Mouse (Mus musculus) limb, embryonic 13.5 days (tissue): Measurements from ENCODE around the gene Astl. TPM values are rescaled to one million over a fixed set of nuclear protein-coding genes. Genes with fewer than 3 reads are reported as not detected.

Source experiments
- ATAC-seq: fragments of 200-750 bp; cut with Nextera tagmentation; 2 replicates; pipeline ENCODE4 v1.8.0; 2017; ENCODE audit warnings: low read depth, moderate number of reproducible peaks, moderate TSS enrichment; ENCODE audit not compliant: low FRiP score
- H3K27ac ChIP-seq: fragments of 300-500 bp; sonication (generic); 2 replicates; pipeline ENCODE4 v1.5.1; 2015; ENCODE audit warnings: inconsistent platforms, mild to moderate bottlenecking, moderate library complexity
- H3K27me3 ChIP-seq: fragments of 300-500 bp; sonication (generic); 2 replicates; pipeline ENCODE4 v1.6.1; 2015; ENCODE audit warnings: mild to moderate bottlenecking, inconsistent platforms
- H3K36me3 ChIP-seq: fragments of 300-500 bp; sonication (generic); 2 replicates; pipeline ENCODE4 v1.6.1; 2015; ENCODE audit warnings: inconsistent platforms, mild to moderate bottlenecking, moderate library complexity
- H3K4me1 ChIP-seq: fragments of 300-500 bp; sonication (generic); 2 replicates; pipeline ENCODE4 v1.6.1; 2015; ENCODE audit warnings: inconsistent platforms
- H3K4me2 ChIP-seq: fragments of 300-500 bp; sonication (generic); replicated peaks from 2 replicates; pipeline ENCODE4 v1.6.1; 2015; ENCODE audit warnings: inconsistent platforms, mild to moderate bottlenecking, moderate library complexity
- H3K4me3 ChIP-seq: fragments of 300-500 bp; sonication (generic); 2 replicates; pipeline ENCODE4 v1.5.1; 2015; ENCODE audit warnings: moderate library complexity, mild to moderate bottlenecking, inconsistent platforms
- H3K9ac ChIP-seq: fragments of 300-500 bp; sonication (generic); 2 replicates; pipeline ENCODE4 v1.6.1; 2015; ENCODE audit warnings: mild to moderate bottlenecking, inconsistent platforms
- H3K9me3 ChIP-seq: fragments of 300-500 bp; sonication (generic); 2 replicates; pipeline ENCODE4 v1.6.1; 2016; ENCODE audit warnings: inconsistent platforms
- WGBS: fragments of 180-500 bp; shearing (Covaris S2); methylation state at CpG from one replicate; pipeline ENCODE4 v1.1.7; 2015; 5-methylcytosine and 5-hydroxymethylcytosine counted together
- polyA plus RNA-seq: library from polyadenylated mRNA; unstranded; fragments of >200 nt; fragmentation: Nextera tagmentation; extraction: Ambion mirVana; gene quantifications from 2 replicates; pipeline ENCODE4 v1.2.1, GENCODE M21; 2015

The Astl gene
- polyA plus RNA-seq, 1 experiment from 2014 or later, result 0.06 TPM

- Histone ChIP-seq H3K4me3 (no peak overlapping the region), H3K4me2 (no peak overlapping the region), H3K27ac (no peak overlapping the region), H3K9me3 (no peaks in the 10 kb centered on the region), H3K27me3 (peaks cover 18% of the 10 kb centered on the region), H3K36me3 (no peaks in the 10 kb centered on the region), H3K9ac (no peak overlapping the region), H3K4me1 (peaks cover 6% of the 10 kb centered on the region; the same call in 1 of the 2 replicates)
- no peak; the same call in 1 of the 2 replicates for ATAC-seq
- WGBS, result 14% methylated on average over 3 of the region's 3 CpGs
These were observed 2.7 kb downstream of the Astl start for GRCm38 (mm10) chr2:127341159-127341558.

- Histone ChIP-seq H3K27me3 (no peaks in the 10 kb centered on the region), H3K4me2 (no peak overlapping the region), H3K9ac (no peak overlapping the region), H3K36me3 (no peaks in the 10 kb centered on the region), H3K4me3 (no peak overlapping the region), H3K4me1 (no peaks in the 10 kb centered on the region), H3K9me3 (no peaks in the 10 kb centered on the region), H3K27ac (no peak overlapping the region)
- ATAC-seq, result no peak
- 80% methylated on average over 1 of the region's 1 CpGs for WGBS
These were observed 7.9 kb downstream of the Astl start for GRCm38 (mm10) chr2:127346334-127346733.

- Histone ChIP-seq H3K4me1 (no peaks in the 10 kb centered on the region), H3K4me2 (no peak overlapping the region), H3K27ac (no peak overlapping the region), H3K27me3 (no peaks in the 10 kb centered on the region), H3K4me3 (no peak overlapping the region), H3K9ac (no peak overlapping the region), H3K9me3 (no peaks in the 10 kb centered on the region), H3K36me3 (no peaks in the 10 kb centered on the region)
- no peak for ATAC-seq
- 81% methylated on average over 13 of the region's 13 CpGs for WGBS
These were observed 8.9 kb downstream of the Astl start for GRCm38 (mm10) chr2:127347147-127347985.

GRCm38 (mm10) chr2:127353881-127354280 lies 15.4 kb downstream of the Astl start:
- no peak for ATAC-seq

GRCm38 (mm10) chr2:127362459-127363281 lies 24.2 kb downstream of the Astl start, which contains the start of gene Adra2b:
Gene Adra2b (plus strand): TSS chr2:127363208.
- Histone ChIP-seq H3K27me3 (peaks cover 82% of the 10 kb centered on the region), H3K9me3 (no peaks in the 10 kb centered on the region), H3K4me2 (peak within 1 kb of the TSS; percentile 81), H3K27ac (no peak within 1 kb of the TSS), H3K36me3 (no peaks in the 10 kb centered on the region), H3K4me3 (peak within 1 kb of the TSS; percentile 49), H3K4me1 (peaks cover 14% of the 10 kb centered on the region), H3K9ac (peak within 1 kb of the TSS; percentile 58)
- WGBS, result under 1% methylated on average over 47 of the region's 49 CpGs
- peak; percentile 82 for ATAC-seq

More at GRCm38 (mm10) chr2:127353881-127354280, 15.4 kb downstream of the Astl start:
- 85% methylated on average over 4 of the region's 4 CpGs for WGBS
- Histone ChIP-seq H3K9me3 (no peaks in the 10 kb centered on the region), H3K27ac (no peak overlapping the region), H3K27me3 (peaks cover 27% of the 10 kb centered on the region), H3K4me1 (no peaks in the 10 kb centered on the region), H3K4me2 (no peak overlapping the region), H3K9ac (no peak overlapping the region), H3K36me3 (no peaks in the 10 kb centered on the region), H3K4me3 (no peak overlapping the region)

GRCm38 (mm10) chr2:127363282-127363652 lies 24.8 kb downstream of the Astl start:
- H3K4me1 ChIP-seq, result peaks cover 14% of the 10 kb centered on the region
- no peaks in the 10 kb centered on the region for H3K9me3 ChIP-seq
- ATAC-seq, result peak; percentile 17; the same call in 1 of the 2 replicates
- peak overlapping the region; percentile 49 for H3K4me3 ChIP-seq
- H3K9ac ChIP-seq, result peak overlapping the region; percentile 58
- under 1% methylated on average over 28 of the region's 28 CpGs for WGBS
- peak overlapping the region; percentile 81 for H3K4me2 ChIP-seq
- H3K27ac ChIP-seq, result no peak overlapping the region
- peaks cover 81% of the 10 kb centered on the region for H3K27me3 ChIP-seq
- H3K36me3 ChIP-seq, result no peaks in the 10 kb centered on the region

- H3K27me3 ChIP-seq, result peaks cover 84% of the 10 kb centered on the region
- 5% methylated on average over 20 of the region's 20 CpGs for WGBS
- H3K36me3 ChIP-seq, result no peaks in the 10 kb centered on the region
- no peak overlapping the region for H3K27ac ChIP-seq
- peak overlapping the region; percentile 81 for H3K4me2 ChIP-seq
- H3K9ac ChIP-seq, result peak overlapping the region; percentile 58; the same call in 1 of the 2 replicates
- H3K4me3 ChIP-seq, result peak overlapping the region; percentile 49
- H3K4me1 ChIP-seq, result peaks cover 14% of the 10 kb centered on the region
- ATAC-seq, result no peak
- H3K9me3 ChIP-seq, result no peaks in the 10 kb centered on the region
These were observed 25.3 kb downstream of the Astl start for GRCm38 (mm10) chr2:127363696-127364095.

GRCm38 (mm10) chr2:127364452-127364851 lies 26.0 kb downstream of the Astl start:
- ATAC-seq, result no peak
- 0 out of 2 replicates have a peak overlapping the region, but pooled peaks have one; percentile 49 for H3K4me3 ChIP-seq

GRCm38 (mm10) chr2:127367126-127367820 lies 28.8 kb downstream of the Astl start:
- no peak overlapping the region for H3K27ac ChIP-seq
- H3K4me1 ChIP-seq, result peaks cover 14% of the 10 kb centered on the region
- H3K9ac ChIP-seq, result no peak overlapping the region
- no peak for ATAC-seq
- no peak overlapping the region for H3K4me2 ChIP-seq
- peaks cover 63% of the 10 kb centered on the region for H3K27me3 ChIP-seq
- no peaks in the 10 kb centered on the region for H3K36me3 ChIP-seq
- WGBS, result 52% methylated on average over 10 of the region's 10 CpGs
- H3K9me3 ChIP-seq, result no peaks in the 10 kb centered on the region
- no peak overlapping the region for H3K4me3 ChIP-seq

More at GRCm38 (mm10) chr2:127364452-127364851, 26.0 kb downstream of the Astl start:
- no peaks in the 10 kb centered on the region for H3K36me3 ChIP-seq
- H3K27ac ChIP-seq, result no peak overlapping the region
- peaks cover 14% of the 10 kb centered on the region for H3K4me1 ChIP-seq
- H3K9ac ChIP-seq, result no peak overlapping the region
- H3K9me3 ChIP-seq, result no peaks in the 10 kb centered on the region
- no peak overlapping the region for H3K4me2 ChIP-seq
- H3K27me3 ChIP-seq, result peaks cover 85% of the 10 kb centered on the region
- WGBS, result 10% methylated on average over 8 of the region's 8 CpGs

- Histone ChIP-seq H3K36me3 (no peaks in the 10 kb centered on the region), H3K27me3 (peaks cover 38% of the 10 kb centered on the region), H3K4me1 (no peaks in the 10 kb centered on the region), H3K4me2 (no peak overlapping the region), H3K27ac (no peak overlapping the region), H3K9me3 (no peaks in the 10 kb centered on the region), H3K4me3 (no peak overlapping the region), H3K9ac (no peak overlapping the region)
- ATAC-seq, result no peak
- WGBS, result 71% methylated on average over 5 of the region's 5 CpGs
These were observed 31.4 kb downstream of the Astl start for GRCm38 (mm10) chr2:127369703-127370376.
